Mouse (Mus musculus): Measurements from ENCODE around the gene Celsr2. TPM values are rescaled to one million over a fixed set of nuclear protein-coding genes. Genes with fewer than 3 reads are reported as not detected.

The Celsr2 gene
- polyA plus RNA-seq, 1 experiment from 2014 or later = 38.5 TPM

DNA sequence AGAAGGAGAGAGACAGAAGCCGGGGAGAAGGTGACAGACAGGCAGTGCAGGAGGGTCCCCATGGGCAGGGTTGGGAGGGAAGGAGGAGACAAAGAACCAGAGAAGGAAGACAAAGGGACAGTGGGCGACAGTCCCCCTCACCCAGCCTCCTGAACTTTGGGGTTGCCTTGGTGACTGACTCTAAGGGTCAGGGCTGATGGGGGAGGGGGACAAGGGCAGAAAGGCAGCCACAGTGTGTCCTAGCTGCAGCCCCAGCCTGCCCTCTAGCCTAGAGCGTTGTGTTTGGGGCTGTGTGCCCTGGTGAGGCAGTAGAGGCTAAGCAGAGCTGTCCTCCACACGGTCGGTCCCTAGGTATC, 5.0 kb downstream of the Celsr2 start:
- WGBS = 7% methylated on average over 5 of the region's 5 CpGs
- Histone ChIP-seq H3K4me2 (peak overlapping the region; percentile 77), H3K27ac (peak overlapping the region; percentile 86), H3K9me3 (no peaks in the 10 kb centered on the region), H3K27me3 (replicated peaks) (no peaks in the 10 kb centered on the region), H3K4me1 (peaks cover 82% of the 10 kb centered on the region), H3K9ac (peak overlapping the region; percentile 55), H3K36me3 (replicated peaks) (peaks cover 28% of the 10 kb centered on the region), H3K4me3 (peak overlapping the region; percentile 35)
- ATAC-seq (replicated peaks) = peak; percentile 29

DNA sequence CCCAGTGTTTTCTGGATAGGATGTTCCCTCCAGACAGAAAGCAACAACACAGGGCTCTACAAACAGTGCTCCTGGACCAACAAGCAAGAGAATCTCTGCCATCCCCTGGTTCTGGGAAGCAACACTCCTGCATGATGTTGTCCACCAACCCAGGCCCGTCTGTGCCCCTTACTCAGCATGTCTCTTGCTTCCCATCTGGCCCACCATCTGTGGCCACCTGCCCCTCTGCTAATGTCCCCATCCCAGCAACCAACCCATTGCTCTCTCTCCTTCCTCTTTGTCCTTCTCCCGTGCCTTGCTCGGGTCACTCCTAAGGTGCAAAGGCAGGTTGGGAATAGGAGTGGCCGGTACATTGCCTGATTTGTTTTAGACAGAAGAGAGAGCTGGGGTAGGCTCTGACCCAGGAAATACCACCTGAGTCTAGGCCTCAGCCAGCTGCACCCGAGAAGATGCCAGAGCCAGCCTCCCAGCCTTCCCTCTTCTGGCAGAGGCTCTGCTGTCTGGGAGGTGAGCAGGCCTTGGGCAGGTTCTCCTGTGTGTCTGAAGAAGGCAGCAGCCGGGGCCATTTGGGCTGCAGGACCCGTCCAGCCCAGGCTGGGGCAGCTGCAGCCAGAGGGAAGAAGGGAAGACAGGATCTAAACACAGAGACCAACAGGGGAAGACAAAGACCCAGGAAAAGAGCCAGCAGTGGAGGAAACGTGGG, 5.5 kb downstream of the Celsr2 start:
- Histone ChIP-seq H3K9me3 (no peaks in the 10 kb centered on the region), H3K36me3 (replicated peaks) (peaks cover 28% of the 10 kb centered on the region), H3K9ac (peak overlapping the region; percentile 55), H3K4me3 (peak overlapping the region; percentile 35), H3K4me2 (peak overlapping the region; percentile 77), H3K27me3 (replicated peaks) (no peaks in the 10 kb centered on the region), H3K27ac (peak overlapping the region; percentile 86), H3K4me1 (peaks cover 82% of the 10 kb centered on the region)
- 10% methylated on average over 8 of the region's 8 CpGs for WGBS
- peak; percentile 1; the same call in 1 of the 2 replicates for ATAC-seq (replicated peaks)

DNA sequence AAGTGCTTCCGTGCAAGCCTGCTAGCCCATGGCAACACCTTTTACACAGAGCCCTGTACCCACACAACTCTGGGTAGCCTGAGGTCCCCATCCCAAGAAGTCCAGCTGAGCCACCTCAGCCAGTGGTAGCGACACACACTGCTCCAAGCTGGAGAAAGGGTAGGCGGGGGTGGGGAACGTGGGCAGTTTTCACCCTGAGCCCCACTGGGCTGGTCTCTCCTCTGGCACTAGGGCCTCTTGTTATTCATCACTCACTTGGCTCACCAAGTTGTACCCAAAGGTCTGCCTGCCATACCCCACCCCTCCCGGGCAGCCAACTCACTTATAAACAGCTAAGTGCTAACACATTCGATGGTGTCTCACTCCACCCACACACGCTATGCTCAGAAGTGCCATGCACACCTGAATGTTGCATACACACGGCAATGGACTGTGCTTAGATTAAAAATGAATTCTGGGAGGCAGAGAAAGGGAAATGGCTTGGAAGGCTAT, 6.8 kb downstream of the Celsr2 start:
- no peak overlapping the region for H3K4me3 ChIP-seq
- peak overlapping the region; percentile 77; the same call in 1 of the 2 replicates for H3K4me2 ChIP-seq
- peaks cover 21% of the 10 kb centered on the region; the same call in 1 of the 2 replicates for H3K36me3 ChIP-seq (replicated peaks)
- no peaks in the 10 kb centered on the region for H3K9me3 ChIP-seq
- H3K27ac ChIP-seq = no peak overlapping the region
- ATAC-seq (replicated peaks) = no peak
- H3K9ac ChIP-seq = no peak overlapping the region
- H3K4me1 ChIP-seq = peaks cover 75% of the 10 kb centered on the region
- no peaks in the 10 kb centered on the region for H3K27me3 ChIP-seq (replicated peaks)
- WGBS = 88% methylated on average over 8 of the region's 8 CpGs

DNA sequence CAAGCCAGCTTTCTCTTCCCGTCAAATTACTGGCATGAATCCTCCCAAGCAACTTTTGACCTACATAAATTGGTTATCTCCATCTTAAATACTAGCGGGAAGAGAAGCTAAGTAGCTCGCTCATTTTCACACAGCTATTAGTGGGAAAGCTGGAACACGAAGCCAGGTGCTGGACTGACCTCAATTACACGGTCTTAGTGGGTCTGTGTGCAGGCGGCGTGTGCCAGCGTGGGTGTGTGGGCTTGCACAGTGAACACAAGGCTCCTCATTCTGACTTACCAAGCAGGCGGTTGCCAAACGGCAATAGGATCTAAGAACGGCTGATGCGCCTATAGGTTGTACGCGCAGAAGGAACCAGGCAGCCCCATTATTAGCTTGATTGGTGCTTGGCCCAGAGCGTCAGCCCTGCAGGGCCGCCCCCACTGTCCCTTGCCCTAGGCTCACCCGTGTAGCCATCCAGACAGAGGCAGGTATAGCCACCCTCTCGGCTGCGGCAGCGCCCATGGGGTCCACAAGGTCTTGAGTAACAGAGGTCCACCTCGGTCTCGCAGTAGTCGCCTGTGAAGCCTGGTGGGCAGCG, 9.0 kb downstream of the Celsr2 start:
- Histone ChIP-seq H3K4me1 (peaks cover 67% of the 10 kb centered on the region), H3K9me3 (no peaks in the 10 kb centered on the region), H3K4me3 (no peak overlapping the region), H3K27me3 (replicated peaks) (no peaks in the 10 kb centered on the region), H3K36me3 (replicated peaks) (peaks cover 23% of the 10 kb centered on the region; the same call in 1 of the 2 replicates), H3K27ac (peak overlapping the region; percentile 67), H3K9ac (no peak overlapping the region), H3K4me2 (no peak overlapping the region)
- no peak for ATAC-seq (replicated peaks)
- 70% methylated on average over 24 of the region's 24 CpGs for whole genome bisulfite sequencing

DNA sequence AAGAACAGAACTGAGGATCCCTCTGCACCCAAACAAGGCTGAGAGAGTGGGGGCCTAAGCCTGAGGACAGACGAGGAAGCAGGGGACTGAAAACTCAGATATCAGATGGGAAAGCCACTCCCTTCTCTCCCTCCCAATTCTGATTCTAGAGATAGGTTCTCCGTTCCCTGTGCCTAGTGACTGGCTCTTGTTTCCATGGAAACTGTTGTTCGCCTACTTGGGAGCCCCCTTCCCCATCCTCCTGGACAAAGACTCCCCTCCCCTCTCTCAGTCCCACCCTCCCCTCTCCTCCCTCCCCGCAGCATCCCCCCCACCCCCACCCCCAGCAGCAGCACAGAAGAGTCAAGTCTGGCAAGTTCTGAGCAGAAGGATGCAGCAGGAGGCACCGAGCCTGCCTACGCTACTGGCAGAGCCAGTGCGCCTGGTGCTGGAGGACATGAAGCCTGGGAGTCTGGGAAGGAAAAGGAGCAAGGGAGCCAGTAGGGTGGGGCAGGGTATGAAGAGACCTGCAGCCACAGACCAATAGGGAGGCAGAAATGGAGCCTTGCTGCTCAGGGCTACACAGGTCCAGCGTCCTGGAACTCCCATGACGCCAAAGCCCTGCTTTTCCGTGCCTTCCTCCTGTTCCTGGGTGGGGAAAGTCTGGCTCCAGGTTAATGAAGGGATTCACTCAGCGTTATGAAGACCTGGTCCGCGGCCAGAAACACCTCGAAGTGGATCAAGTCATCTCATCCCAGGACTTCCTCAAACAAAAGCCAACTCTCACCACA, 9.6 kb downstream of the Celsr2 start:
- WGBS = 16% methylated on average over 14 of the region's 14 CpGs
- Histone ChIP-seq H3K27me3 (replicated peaks) (no peaks in the 10 kb centered on the region), H3K27ac (peak overlapping the region; percentile 67), H3K36me3 (replicated peaks) (peaks cover 23% of the 10 kb centered on the region; the same call in 1 of the 2 replicates), H3K9me3 (no peaks in the 10 kb centered on the region), H3K4me1 (peaks cover 60% of the 10 kb centered on the region), H3K9ac (no peak overlapping the region), H3K4me2 (peak overlapping the region; percentile 11; the same call in 1 of the 2 replicates), H3K4me3 (no peak overlapping the region)
- ATAC-seq (replicated peaks) = no peak; the same call in 1 of the 2 replicates

- Histone ChIP-seq H3K36me3 (replicated peaks) (peaks cover 41% of the 10 kb centered on the region; the same call in 1 of the 2 replicates), H3K9ac (no peak overlapping the region), H3K4me3 (no peak overlapping the region), H3K4me2 (no peak overlapping the region), H3K9me3 (no peaks in the 10 kb centered on the region), H3K27me3 (replicated peaks) (no peaks in the 10 kb centered on the region), H3K27ac (peak overlapping the region; percentile 53; the same call in 1 of the 2 replicates), H3K4me1 (peaks cover 31% of the 10 kb centered on the region)
- ATAC-seq (replicated peaks) = no peak
- 68% methylated on average over 15 of the region's 15 CpGs for WGBS
These were observed 12.8 kb downstream of the Celsr2 start for GRCm38 (mm10) chr3:108402528-108402920.

DNA sequence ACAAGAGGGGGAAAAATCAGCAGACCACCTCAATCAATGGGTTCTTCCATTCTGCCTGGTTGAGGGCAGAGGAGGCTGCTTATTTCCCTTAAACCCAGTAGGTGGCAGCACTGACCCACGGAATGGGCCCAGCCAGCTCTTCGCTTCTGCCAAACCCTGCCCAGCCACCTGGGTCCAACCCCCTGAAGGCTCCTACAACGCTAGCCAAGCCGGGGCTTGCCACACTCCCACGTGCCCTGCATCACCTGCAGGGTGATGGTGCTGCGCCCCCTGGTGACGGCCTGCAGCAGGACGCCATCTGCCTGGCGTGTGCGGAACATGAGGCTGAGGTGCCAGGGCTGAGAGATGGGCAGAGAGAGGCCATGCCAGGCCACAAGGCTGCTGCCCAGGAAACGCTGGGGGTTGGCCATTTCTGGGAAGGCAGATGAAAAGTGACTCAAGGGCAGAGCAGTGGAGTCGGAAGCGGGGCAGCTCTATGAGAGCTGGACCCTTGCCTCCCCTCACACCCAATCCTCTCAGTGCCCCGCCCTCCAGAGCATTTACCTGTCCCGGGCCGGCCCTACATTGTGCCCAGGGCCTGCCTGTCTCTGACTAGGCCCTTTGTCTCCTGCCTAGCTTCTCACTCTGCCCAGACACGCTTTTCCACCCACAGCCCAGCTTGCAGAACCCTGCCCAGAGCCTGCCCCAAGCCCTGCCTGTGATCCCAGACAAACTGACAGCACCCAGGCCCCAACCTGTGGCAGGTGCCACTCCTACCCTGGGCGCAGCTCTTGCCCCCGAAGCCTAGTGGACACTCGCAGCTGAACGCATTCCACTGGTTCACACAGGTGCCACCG, 13.4 kb downstream of the Celsr2 start:
- Histone ChIP-seq H3K27ac (peak overlapping the region; percentile 53), H3K27me3 (replicated peaks) (no peaks in the 10 kb centered on the region), H3K4me3 (no peak overlapping the region), H3K36me3 (replicated peaks) (peaks cover 44% of the 10 kb centered on the region; the same call in 1 of the 2 replicates), H3K4me2 (no peak overlapping the region), H3K9ac (no peak overlapping the region; the same call in 1 of the 2 replicates), H3K9me3 (no peaks in the 10 kb centered on the region), H3K4me1 (peaks cover 26% of the 10 kb centered on the region)
- peak; percentile 89 for ATAC-seq (replicated peaks)
- WGBS = 37% methylated on average over 22 of the region's 22 CpGs

- Histone ChIP-seq H3K4me1 (peaks cover 12% of the 10 kb centered on the region), H3K27me3 (replicated peaks) (no peaks in the 10 kb centered on the region), H3K4me2 (no peak overlapping the region), H3K4me3 (no peak overlapping the region), H3K9me3 (no peaks in the 10 kb centered on the region), H3K9ac (no peak overlapping the region), H3K27ac (no peak overlapping the region), H3K36me3 (replicated peaks) (peaks cover 53% of the 10 kb centered on the region)
- ATAC-seq (replicated peaks) = no peak
- 85% methylated on average over 5 of the region's 5 CpGs for WGBS
These were observed 14.9 kb downstream of the Celsr2 start for GRCm38 (mm10) chr3:108400442-108400841.

GRCm38 (mm10) chr3:108398281-108398680, 17.1 kb downstream of the Celsr2 start:
- H3K9ac ChIP-seq = no peak overlapping the region
- H3K27ac ChIP-seq = no peak overlapping the region
- 95% methylated on average over 9 of the region's 9 CpGs for WGBS
- no peaks in the 10 kb centered on the region for H3K27me3 ChIP-seq (replicated peaks)
- no peaks in the 10 kb centered on the region for H3K9me3 ChIP-seq
- peaks cover 69% of the 10 kb centered on the region for H3K36me3 ChIP-seq (replicated peaks)
- H3K4me2 ChIP-seq = no peak overlapping the region
- H3K4me3 ChIP-seq = no peak overlapping the region
- H3K4me1 ChIP-seq = peaks cover 8% of the 10 kb centered on the region
- no peak for ATAC-seq (replicated peaks)

DNA sequence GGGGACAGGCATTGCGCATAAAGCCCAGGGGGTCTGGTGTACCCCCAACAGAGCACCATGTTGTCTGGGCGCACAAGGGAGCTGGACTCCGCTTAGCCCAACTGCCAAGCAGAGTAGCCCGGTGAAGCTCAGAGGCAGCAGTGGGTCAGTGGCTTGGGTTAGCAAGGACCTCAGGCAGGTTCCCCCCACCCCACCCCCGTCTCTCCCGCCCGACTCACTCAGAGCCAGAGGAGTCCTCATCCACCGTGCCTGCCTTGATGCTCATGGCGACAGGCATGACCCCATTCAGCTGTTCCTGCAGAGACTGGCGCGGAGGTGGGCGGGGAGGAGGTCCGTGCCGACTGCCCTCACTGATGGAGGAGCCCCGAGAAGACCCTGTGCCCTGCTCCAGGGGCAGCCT, 22.6 kb downstream of the Celsr2 start:
- Histone ChIP-seq H3K9ac (no peak overlapping the region), H3K36me3 (replicated peaks) (peaks cover 52% of the 10 kb centered on the region), H3K27ac (no peak overlapping the region), H3K4me2 (no peak overlapping the region), H3K4me3 (no peak overlapping the region), H3K4me1 (peaks cover 5% of the 10 kb centered on the region), H3K27me3 (replicated peaks) (no peaks in the 10 kb centered on the region), H3K9me3 (no peaks in the 10 kb centered on the region)
- WGBS = 42% methylated on average over 15 of the region's 15 CpGs
- ATAC-seq (replicated peaks) = no peak

GRCm38 (mm10) chr3:108392299-108392698, 23.1 kb downstream of the Celsr2 start:
- H3K27me3 ChIP-seq (replicated peaks) = no peaks in the 10 kb centered on the region
- no peak overlapping the region for H3K4me2 ChIP-seq
- no peak overlapping the region for H3K4me3 ChIP-seq
- H3K9me3 ChIP-seq = no peaks in the 10 kb centered on the region
- no peak overlapping the region for H3K9ac ChIP-seq
- 18% methylated on average over 10 of the region's 10 CpGs for WGBS
- ATAC-seq (replicated peaks) = no peak
- H3K27ac ChIP-seq = no peak overlapping the region
- H3K4me1 ChIP-seq = peaks cover 5% of the 10 kb centered on the region
- peaks cover 47% of the 10 kb centered on the region for H3K36me3 ChIP-seq (replicated peaks)
